Mouse (Mus musculus) CH12.LX (cell line): Measurements from ENCODE around the gene Pkd2l1. TPM values are rescaled to one million over a fixed set of nuclear protein-coding genes. Genes with fewer than 3 reads are reported as not detected.

Experiments used
- DNase-seq: peaks from one replicate; pipeline ENCODE4 v3.0.0-alpha.2; 2013; ENCODE audit errors: extremely low read depth
- H3K27ac ChIP-seq: 2 replicates; pipeline ENCODE4 v1.5.1; 2012; ENCODE audit warnings: low read depth, mild to moderate bottlenecking, control low read depth, moderate library complexity; ENCODE audit not compliant: insufficient read depth
- H3K27me3 ChIP-seq: replicated peaks from 2 replicates; pipeline ENCODE3; 2012; ENCODE audit warnings: inconsistent platforms
- H3K36me3 ChIP-seq, 2 experiments: replicated peaks in 1 of 2; 2 replicates each; pipeline versions ENCODE3 to v1.6.1; 2012; ENCODE audit warnings: inconsistent platforms in 1 of 2, low read length in 1 of 2, mild to moderate bottlenecking in 1 of 2, mixed read lengths in 1 of 2, moderate library complexity in 1 of 2; ENCODE audit not compliant: control insufficient read depth in 1 of 2, insufficient read depth in 1 of 2
- H3K4me1 ChIP-seq, 2 experiments: 2 replicates each; pipeline ENCODE4 v1.6.1; 2012; ENCODE audit warnings: inconsistent platforms in 1 of 2, moderate library complexity in 1 of 2; ENCODE audit not compliant: insufficient read depth in 2 of 2, control insufficient read depth in 1 of 2
- H3K4me2 ChIP-seq: 2 replicates; pipeline ENCODE4 v1.6.1; 2012; ENCODE audit warnings: low read depth, mild to moderate bottlenecking, control low read depth; ENCODE audit not compliant: poor library complexity, insufficient read depth, severe bottlenecking
- H3K4me3 ChIP-seq, 3 experiments: fragments of 150-350 bp in 1 of 3; sonication (generic) in 1 of 3; replicated peaks in 1 of 3; 2 replicates each; pipeline versions ENCODE3 to v1.5.1; 2011 to 2012; ENCODE audit warnings: low read depth in 2 of 3, low read length in 2 of 3, mild to moderate bottlenecking in 2 of 3, moderate library complexity in 2 of 3, control low read depth in 1 of 3, improper control_type of control experiment in 1 of 3, inconsistent platforms in 1 of 3, mixed read lengths in 1 of 3; ENCODE audit not compliant: poor library complexity in 1 of 3
- H3K79me2 ChIP-seq: replicated peaks from 2 replicates; pipeline ENCODE4 v1.6.1; 2012; ENCODE audit warnings: mild to moderate bottlenecking, moderate library complexity; ENCODE audit not compliant: control insufficient read depth, poor library complexity, insufficient read depth, severe bottlenecking; ENCODE audit errors: extremely low read depth
- H3K9ac ChIP-seq: 2 replicates; pipeline ENCODE4 v1.6.1; 2012; ENCODE audit warnings: low read depth, mild to moderate bottlenecking, control low read depth, moderate library complexity; ENCODE audit not compliant: insufficient read depth
- H3K9me3 ChIP-seq: replicated peaks from 2 replicates; pipeline ENCODE3; 2012; ENCODE audit warnings: low read length, inconsistent platforms, mixed read lengths
- BHLHE40 ChIP-seq: IDR thresholded peaks from 2 replicates; pipeline ENCODE4 v1.6.1; 2011; ENCODE audit warnings: mild to moderate bottlenecking, low read depth, low read length, improper control_type of control experiment
- CHD1 ChIP-seq: IDR thresholded peaks from 2 replicates; pipeline ENCODE4 v1.6.1; 2012; ENCODE audit warnings: low read depth, low read length, improper control_type of control experiment, inconsistent platforms
- CHD2 ChIP-seq: IDR thresholded peaks from 2 replicates; pipeline ENCODE4 v1.6.1; 2011; ENCODE audit warnings: low read length, improper control_type of control experiment
- CTCF ChIP-seq, 2 experiments: IDR thresholded peaks in 1 of 2; conservative IDR thresholded peaks in 1 of 2; 2 replicates each; pipeline ENCODE4 v1.5.1; 2011 to 2012; ENCODE audit warnings: low read depth in 2 of 2, low read length in 2 of 2, improper control_type of control experiment in 1 of 2, inconsistent platforms in 1 of 2, mild to moderate bottlenecking in 1 of 2, moderate library complexity in 1 of 2
- E2F4 ChIP-seq: IDR thresholded peaks from 2 replicates; pipeline ENCODE4 v1.6.1; 2011; ENCODE audit warnings: low read depth, low read length, improper control_type of control experiment; ENCODE audit not compliant: insufficient replicate concordance
- ELF1 ChIP-seq: IDR thresholded peaks from 2 replicates; pipeline ENCODE4 v1.6.1; 2014; ENCODE audit warnings: low read depth, mild to moderate bottlenecking, inconsistent platforms, low read length, improper control_type of control experiment
- JUND ChIP-seq: conservative IDR thresholded peaks from 2 replicates; pipeline ENCODE4 v1.6.1; 2011; ENCODE audit warnings: low read depth, low read length, improper control_type of control experiment
- MAFK ChIP-seq: IDR thresholded peaks from 2 replicates; pipeline ENCODE4 v1.6.1; 2011; ENCODE audit warnings: low read length, improper control_type of control experiment; ENCODE audit not compliant: insufficient replicate concordance
- MAX ChIP-seq: IDR thresholded peaks from 2 replicates; pipeline ENCODE4 v1.6.1; 2011; ENCODE audit warnings: low read length, improper control_type of control experiment
- MEF2A ChIP-seq: IDR thresholded peaks from 2 replicates; pipeline ENCODE4 v1.6.1; 2014; ENCODE audit warnings: low read depth, mild to moderate bottlenecking, inconsistent platforms, low read length, improper control_type of control experiment, borderline replicate concordance
- MXI1 ChIP-seq: IDR thresholded peaks from 2 replicates; pipeline ENCODE4 v1.6.1; 2011; ENCODE audit warnings: mild to moderate bottlenecking, low read depth, low read length, improper control_type of control experiment
- NRF1 ChIP-seq: IDR thresholded peaks from 2 replicates; pipeline ENCODE4 v1.6.1; 2014; ENCODE audit warnings: low read depth, mild to moderate bottlenecking, inconsistent platforms, low read length, improper control_type of control experiment, moderate library complexity
- RCOR1 ChIP-seq: conservative IDR thresholded peaks from 2 replicates; pipeline ENCODE4 v1.6.1; 2012; ENCODE audit warnings: low read depth, mild to moderate bottlenecking, inconsistent platforms, low read length, improper control_type of control experiment
- SIN3A ChIP-seq: IDR thresholded peaks from 2 replicates; pipeline ENCODE4 v1.6.1; 2012; ENCODE audit warnings: low read length, improper control_type of control experiment, inconsistent platforms
- TCF12 ChIP-seq: IDR thresholded peaks from 2 replicates; pipeline ENCODE4 v1.6.1; 2014; ENCODE audit warnings: low read depth, mild to moderate bottlenecking, inconsistent platforms, low read length, improper control_type of control experiment
- UBTF ChIP-seq: IDR thresholded peaks from 2 replicates; pipeline ENCODE4 v1.6.1; 2012; ENCODE audit warnings: low read depth, mild to moderate bottlenecking, inconsistent platforms, low read length, improper control_type of control experiment, moderate library complexity
- USF1 ChIP-seq: IDR thresholded peaks from 2 replicates; pipeline ENCODE4 v1.6.1; 2014; ENCODE audit warnings: low read depth, mild to moderate bottlenecking, inconsistent platforms, low read length, improper control_type of control experiment
- ZMIZ1 ChIP-seq: IDR thresholded peaks from 2 replicates; pipeline ENCODE4 v1.6.1; 2012; ENCODE audit warnings: low read depth, mild to moderate bottlenecking, inconsistent platforms, low read length, improper control_type of control experiment
- dilution Hi-C: fragments of 300-500 bp; cut with MboI; formaldehyde crosslinking; loops from 2 replicates; pipeline ENCODE4 v1.14.3; 2020; ENCODE audit warnings: low sequenced_read_pairs; ENCODE audit not compliant: extremely low pct_unique_long_range_greater_than_20kb, extremely low pct_ligation_motif_present
- in situ Hi-C: fragments of 300-500 bp; cut with MboI; formaldehyde crosslinking; loops from 3 replicates; pipeline ENCODE4 v1.14.3; 2019; ENCODE audit warnings: low sequenced_read_pairs, low pct_ligation_motif_present, low pct_unique_long_range_greater_than_20kb, mixed read lengths
- polyA plus RNA-seq: library from polyadenylated mRNA; unstranded; fragments of >175 nt; gene quantifications from 2 replicates; pipeline ENCODE4 v1.2.1, GENCODE M21; 2012; ENCODE audit warnings: low read depth; ENCODE audit not compliant: insufficient read length
- total RNA-seq, 2 experiments: library from RNA; depleted of rRNA; stranded (reverse); fragments of 300-350 nt in 1 of 2; fragments of >200 nt in 1 of 2; gene quantifications; 2 replicates each; pipeline ENCODE4 v1.2.3; 2012 to 2014

Gene Pkd2l1
- 0.04 TPM in 1 of 2 replicates, not detected in the other for total RNA-seq (2012; rRNA removed)
- total RNA-seq (2014; rRNA removed): not detected in 2 replicates
- 0.07 TPM in 2 replicates for polyA plus RNA-seq

- dilution Hi-C loops: no loop called here
- H3K9me3 ChIP-seq: no peaks in the 10 kb centered on the region
- H3K9ac ChIP-seq: no peak within 1 kb of the TSS
- H3K79me2 ChIP-seq: no peaks in the 10 kb centered on the region
- no peak within 1 kb of the TSS for H3K4me3 ChIP-seq
- DNase-seq: no peak
- H3K4me2 ChIP-seq: no peak within 1 kb of the TSS
- peaks cover 2 to 3% of the 10 kb centered on the region in 2 experiments; a peak in 2 of 4 replicates for H3K4me1 ChIP-seq
- TF ChIP-seq RCOR1: no peak
- peaks cover 32% of the 10 kb centered on the region for H3K27me3 ChIP-seq
- in situ Hi-C loops: no loop called here
- H3K36me3 ChIP-seq: no peaks in the 10 kb centered on the region
- no peak within 1 kb of the TSS for H3K27ac ChIP-seq
These were observed at the start of gene Pkd2l1 for GRCm38 (mm10) chr19:44192342-44192741. Pkd2l1 (minus strand) TSS chr19:44192442.

DNA sequence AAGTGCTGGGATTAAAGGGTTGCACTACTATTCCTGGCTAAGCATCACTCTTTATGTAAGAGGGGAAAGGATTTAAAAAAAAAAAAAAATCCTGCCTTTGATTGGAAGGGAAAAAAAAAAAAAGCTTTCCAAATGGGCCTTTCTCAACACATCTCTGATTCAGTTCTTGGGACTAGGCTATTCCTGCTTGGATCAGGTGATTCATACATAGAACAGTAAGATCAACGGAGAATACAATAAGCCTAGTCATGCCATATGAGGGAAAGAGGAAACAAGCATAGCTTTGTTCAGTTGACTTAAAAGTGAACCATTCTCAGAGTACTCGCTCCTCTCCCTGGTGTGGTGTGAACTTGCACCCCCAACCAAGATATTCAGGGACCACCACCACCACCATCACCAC lies 46.7 kb upstream of the Pkd2l1 start:
- H3K4me3 ChIP-seq: no peak overlapping the region
- H3K79me2 ChIP-seq: no peaks in the 10 kb centered on the region
- no peak overlapping the region for H3K27ac ChIP-seq
- TF ChIP-seq ELF1 (no peak), UBTF (no peak), TCF12 (no peak), ZMIZ1 (no peak), CHD1 (no peak), E2F4 (no peak), CTCF (conservative IDR thresholded peaks at IDR 0.05 in 1 of 2, IDR thresholded peaks at IDR 0.05 in 1 of 2; ENCODE audit: low read depth in 2 of 2, low read length in 2 of 2) (no peak), MEF2A (no peak), MAFK (no peak), JUND (no peak), BHLHE40 (no peak), NRF1 (no peak), SIN3A (no peak), CHD2 (no peak), USF1 (no peak), MAX (no peak), MXI1 (no peak)
- no peak overlapping the region for H3K4me2 ChIP-seq
- in situ Hi-C loops (no loop called here), dilution Hi-C loops (no loop called here)
- H3K9me3 ChIP-seq: no peaks in the 10 kb centered on the region
- H3K36me3 ChIP-seq: no peaks in the 10 kb centered on the region
- no peaks in the 10 kb centered on the region for H3K4me1 ChIP-seq
- no peak overlapping the region for H3K9ac ChIP-seq
- no peaks in the 10 kb centered on the region for H3K27me3 ChIP-seq
- no peak for DNase-seq
